Mouse (Mus musculus) adrenal gland, postnatal 10 days (tissue): ENCODE measurements at regions not wholly inside any gene's neighbourhood (a gene's known extent, or its start where the extent isn't known, plus 50 kb on each side); places are given as distances from the start of the nearest gene placed in this dataset.
A peak's percentile ranks its signal among the peaks of the same experiment; 100 is the strongest.

Source experiments
- DNase-seq: peaks from one replicate; pipeline ENCODE4 v3.0.0; 2021; ENCODE audit warnings: mixed read lengths

DNA sequence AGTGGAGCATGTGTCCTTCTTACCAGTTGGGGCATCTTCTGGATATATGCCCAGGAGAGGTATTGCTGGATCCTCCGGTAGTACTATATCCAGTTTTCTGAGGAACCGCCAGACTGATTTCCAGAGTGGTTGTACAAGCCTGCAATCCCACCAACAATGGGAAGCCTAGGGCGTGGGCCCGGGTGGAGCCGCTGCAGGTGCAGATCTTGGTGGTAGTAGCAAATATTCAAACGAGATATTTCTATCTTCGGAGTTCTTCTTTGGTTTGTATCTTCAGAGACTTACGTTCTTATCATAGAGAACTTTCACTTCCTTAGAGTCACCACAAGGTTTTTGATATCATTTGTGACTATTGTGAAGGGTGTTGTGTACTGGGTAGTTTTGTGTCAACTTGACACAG is 60.2 kb upstream of the Btbd35f28 start:
- peak; percentile 59 for DNase-seq
